Mouse (Mus musculus) CH12.LX (cell line): ENCODE data around the gene Ggact. TPM values are rescaled to one million over a fixed set of nuclear protein-coding genes. Genes with fewer than 3 reads are reported as not detected.
A peak's percentile ranks its signal among the peaks of the same experiment; 100 is the strongest.

Experiments used
- DNase-seq: peaks from one replicate; pipeline ENCODE4 v3.0.0-alpha.2; 2013; ENCODE audit errors: extremely low read depth
- H3K27ac ChIP-seq: 2 replicates; pipeline ENCODE4 v1.5.1; 2012; ENCODE audit warnings: low read depth, mild to moderate bottlenecking, control low read depth, moderate library complexity; ENCODE audit not compliant: insufficient read depth
- H3K27me3 ChIP-seq: replicated peaks from 2 replicates; pipeline ENCODE3; 2012; ENCODE audit warnings: inconsistent platforms
- H3K36me3 ChIP-seq, 2 experiments: replicated peaks in 1 of 2; 2 replicates each; pipeline versions ENCODE3 to v1.6.1; 2012; ENCODE audit warnings: inconsistent platforms in 1 of 2, low read length in 1 of 2, mild to moderate bottlenecking in 1 of 2, mixed read lengths in 1 of 2, moderate library complexity in 1 of 2; ENCODE audit not compliant: control insufficient read depth in 1 of 2, insufficient read depth in 1 of 2
- H3K4me1 ChIP-seq, 2 experiments: 2 replicates each; pipeline ENCODE4 v1.6.1; 2012; ENCODE audit warnings: inconsistent platforms in 1 of 2, moderate library complexity in 1 of 2; ENCODE audit not compliant: insufficient read depth in 2 of 2, control insufficient read depth in 1 of 2
- H3K4me2 ChIP-seq: 2 replicates; pipeline ENCODE4 v1.6.1; 2012; ENCODE audit warnings: low read depth, mild to moderate bottlenecking, control low read depth; ENCODE audit not compliant: poor library complexity, insufficient read depth, severe bottlenecking
- H3K4me3 ChIP-seq, 3 experiments: fragments of 150-350 bp in 1 of 3; sonication (generic) in 1 of 3; replicated peaks in 1 of 3; 2 replicates each; pipeline versions ENCODE3 to v1.5.1; 2011 to 2012; ENCODE audit warnings: low read depth in 2 of 3, low read length in 2 of 3, mild to moderate bottlenecking in 2 of 3, moderate library complexity in 2 of 3, control low read depth in 1 of 3, improper control_type of control experiment in 1 of 3, inconsistent platforms in 1 of 3, mixed read lengths in 1 of 3; ENCODE audit not compliant: poor library complexity in 1 of 3
- H3K79me2 ChIP-seq: replicated peaks from 2 replicates; pipeline ENCODE4 v1.6.1; 2012; ENCODE audit warnings: mild to moderate bottlenecking, moderate library complexity; ENCODE audit not compliant: control insufficient read depth, poor library complexity, insufficient read depth, severe bottlenecking; ENCODE audit errors: extremely low read depth
- H3K9ac ChIP-seq: 2 replicates; pipeline ENCODE4 v1.6.1; 2012; ENCODE audit warnings: low read depth, mild to moderate bottlenecking, control low read depth, moderate library complexity; ENCODE audit not compliant: insufficient read depth
- H3K9me3 ChIP-seq: replicated peaks from 2 replicates; pipeline ENCODE3; 2012; ENCODE audit warnings: low read length, inconsistent platforms, mixed read lengths
- BHLHE40 ChIP-seq: IDR thresholded peaks from 2 replicates; pipeline ENCODE4 v1.6.1; 2011; ENCODE audit warnings: mild to moderate bottlenecking, low read depth, low read length, improper control_type of control experiment
- CHD1 ChIP-seq: IDR thresholded peaks from 2 replicates; pipeline ENCODE4 v1.6.1; 2012; ENCODE audit warnings: low read depth, low read length, improper control_type of control experiment, inconsistent platforms
- CHD2 ChIP-seq: IDR thresholded peaks from 2 replicates; pipeline ENCODE4 v1.6.1; 2011; ENCODE audit warnings: low read length, improper control_type of control experiment
- CTCF ChIP-seq, 2 experiments: IDR thresholded peaks in 1 of 2; conservative IDR thresholded peaks in 1 of 2; 2 replicates each; pipeline ENCODE4 v1.5.1; 2011 to 2012; ENCODE audit warnings: low read depth in 2 of 2, low read length in 2 of 2, improper control_type of control experiment in 1 of 2, inconsistent platforms in 1 of 2, mild to moderate bottlenecking in 1 of 2, moderate library complexity in 1 of 2
- ELF1 ChIP-seq: IDR thresholded peaks from 2 replicates; pipeline ENCODE4 v1.6.1; 2014; ENCODE audit warnings: low read depth, mild to moderate bottlenecking, inconsistent platforms, low read length, improper control_type of control experiment
- ETS1 ChIP-seq: conservative IDR thresholded peaks from 2 replicates; pipeline ENCODE4 v1.6.1; 2012; ENCODE audit warnings: low read depth, mild to moderate bottlenecking, inconsistent platforms, low read length, improper control_type of control experiment, moderate library complexity
- HCFC1 ChIP-seq: IDR thresholded peaks from 2 replicates; pipeline ENCODE4 v1.6.1; 2012; ENCODE audit warnings: low read depth, mild to moderate bottlenecking, inconsistent platforms, low read length, improper control_type of control experiment
- IRF4 ChIP-seq: IDR thresholded peaks from 2 replicates; pipeline ENCODE4 v1.6.1; 2014; ENCODE audit warnings: low read depth, mild to moderate bottlenecking, inconsistent platforms, low read length, improper control_type of control experiment
- JUND ChIP-seq: conservative IDR thresholded peaks from 2 replicates; pipeline ENCODE4 v1.6.1; 2011; ENCODE audit warnings: low read depth, low read length, improper control_type of control experiment
- KAT2A ChIP-seq: IDR thresholded peaks from 2 replicates; pipeline ENCODE4 v1.6.1; 2012; ENCODE audit warnings: low read length, improper control_type of control experiment, inconsistent platforms; ENCODE audit not compliant: insufficient replicate concordance
- MAFK ChIP-seq: IDR thresholded peaks from 2 replicates; pipeline ENCODE4 v1.6.1; 2011; ENCODE audit warnings: low read length, improper control_type of control experiment; ENCODE audit not compliant: insufficient replicate concordance
- MAZ ChIP-seq: IDR thresholded peaks from 2 replicates; pipeline ENCODE4 v1.6.1; 2012; ENCODE audit warnings: low read depth, mild to moderate bottlenecking, inconsistent platforms, low read length, improper control_type of control experiment, moderate library complexity
- MEF2A ChIP-seq: IDR thresholded peaks from 2 replicates; pipeline ENCODE4 v1.6.1; 2014; ENCODE audit warnings: low read depth, mild to moderate bottlenecking, inconsistent platforms, low read length, improper control_type of control experiment, borderline replicate concordance
- MXI1 ChIP-seq: IDR thresholded peaks from 2 replicates; pipeline ENCODE4 v1.6.1; 2011; ENCODE audit warnings: mild to moderate bottlenecking, low read depth, low read length, improper control_type of control experiment
- MYC ChIP-seq: IDR thresholded peaks from 2 replicates; pipeline ENCODE4 v1.6.1; 2011; ENCODE audit warnings: low read depth, mild to moderate bottlenecking, improper control_type of control experiment, low read length
- NELFE ChIP-seq: IDR thresholded peaks from 2 replicates; pipeline ENCODE4 v1.6.1; 2011; ENCODE audit warnings: low read depth, low read length, improper control_type of control experiment
- NRF1 ChIP-seq: IDR thresholded peaks from 2 replicates; pipeline ENCODE4 v1.6.1; 2014; ENCODE audit warnings: low read depth, mild to moderate bottlenecking, inconsistent platforms, low read length, improper control_type of control experiment, moderate library complexity
- POLR2A ChIP-seq: IDR thresholded peaks from 2 replicates; pipeline ENCODE4 v1.6.1; 2011; ENCODE audit warnings: low read depth, mild to moderate bottlenecking, improper control_type of control experiment, low read length
- POLR2AphosphoS2 ChIP-seq: IDR thresholded peaks from 2 replicates; pipeline ENCODE4 v1.6.1; 2011; ENCODE audit warnings: low read depth, low read length, improper control_type of control experiment
- RAD21 ChIP-seq: IDR thresholded peaks from 2 replicates; pipeline ENCODE4 v1.6.1; 2011; ENCODE audit warnings: low read depth, mild to moderate bottlenecking, low read length, improper control_type of control experiment, moderate library complexity
- RCOR1 ChIP-seq: conservative IDR thresholded peaks from 2 replicates; pipeline ENCODE4 v1.6.1; 2012; ENCODE audit warnings: low read depth, mild to moderate bottlenecking, inconsistent platforms, low read length, improper control_type of control experiment
- SIN3A ChIP-seq: IDR thresholded peaks from 2 replicates; pipeline ENCODE4 v1.6.1; 2012; ENCODE audit warnings: low read length, improper control_type of control experiment, inconsistent platforms
- SMC3 ChIP-seq: IDR thresholded peaks from 2 replicates; pipeline ENCODE4 v1.6.1; 2011; ENCODE audit warnings: low read depth, low read length, improper control_type of control experiment
- TBP ChIP-seq: conservative IDR thresholded peaks from 2 replicates; pipeline ENCODE4 v1.6.1; 2011; ENCODE audit warnings: low read depth, low read length, improper control_type of control experiment
- TCF12 ChIP-seq: IDR thresholded peaks from 2 replicates; pipeline ENCODE4 v1.6.1; 2014; ENCODE audit warnings: low read depth, mild to moderate bottlenecking, inconsistent platforms, low read length, improper control_type of control experiment
- UBTF ChIP-seq: IDR thresholded peaks from 2 replicates; pipeline ENCODE4 v1.6.1; 2012; ENCODE audit warnings: low read depth, mild to moderate bottlenecking, inconsistent platforms, low read length, improper control_type of control experiment, moderate library complexity
- USF1 ChIP-seq: IDR thresholded peaks from 2 replicates; pipeline ENCODE4 v1.6.1; 2014; ENCODE audit warnings: low read depth, mild to moderate bottlenecking, inconsistent platforms, low read length, improper control_type of control experiment
- USF2 ChIP-seq: conservative IDR thresholded peaks from 2 replicates; pipeline ENCODE4 v1.6.1; 2011; ENCODE audit warnings: low read depth, low read length, improper control_type of control experiment
- ZMIZ1 ChIP-seq: IDR thresholded peaks from 2 replicates; pipeline ENCODE4 v1.6.1; 2012; ENCODE audit warnings: low read depth, mild to moderate bottlenecking, inconsistent platforms, low read length, improper control_type of control experiment
- ZNF384 ChIP-seq: IDR thresholded peaks from 2 replicates; pipeline ENCODE4 v1.6.1; 2012; ENCODE audit warnings: low read depth, low read length, improper control_type of control experiment, inconsistent platforms
- dilution Hi-C: fragments of 300-500 bp; cut with MboI; formaldehyde crosslinking; loops from 2 replicates; pipeline ENCODE4 v1.14.3; 2020; ENCODE audit warnings: low sequenced_read_pairs; ENCODE audit not compliant: extremely low pct_unique_long_range_greater_than_20kb, extremely low pct_ligation_motif_present
- in situ Hi-C: fragments of 300-500 bp; cut with MboI; formaldehyde crosslinking; loops from 3 replicates; pipeline ENCODE4 v1.14.3; 2019; ENCODE audit warnings: low sequenced_read_pairs, low pct_ligation_motif_present, low pct_unique_long_range_greater_than_20kb, mixed read lengths
- polyA plus RNA-seq: library from polyadenylated mRNA; unstranded; fragments of >175 nt; gene quantifications from 2 replicates; pipeline ENCODE4 v1.2.1, GENCODE M21; 2012; ENCODE audit warnings: low read depth; ENCODE audit not compliant: insufficient read length
- total RNA-seq, 2 experiments: library from RNA; depleted of rRNA; stranded (reverse); fragments of 300-350 nt in 1 of 2; fragments of >200 nt in 1 of 2; gene quantifications; 2 replicates each; pipeline ENCODE4 v1.2.3; 2012 to 2014

Ggact gene
- total and polyA plus RNA-seq, 3 experiments: 30.6 to 40.3 (median 31.7) TPM

DNA sequence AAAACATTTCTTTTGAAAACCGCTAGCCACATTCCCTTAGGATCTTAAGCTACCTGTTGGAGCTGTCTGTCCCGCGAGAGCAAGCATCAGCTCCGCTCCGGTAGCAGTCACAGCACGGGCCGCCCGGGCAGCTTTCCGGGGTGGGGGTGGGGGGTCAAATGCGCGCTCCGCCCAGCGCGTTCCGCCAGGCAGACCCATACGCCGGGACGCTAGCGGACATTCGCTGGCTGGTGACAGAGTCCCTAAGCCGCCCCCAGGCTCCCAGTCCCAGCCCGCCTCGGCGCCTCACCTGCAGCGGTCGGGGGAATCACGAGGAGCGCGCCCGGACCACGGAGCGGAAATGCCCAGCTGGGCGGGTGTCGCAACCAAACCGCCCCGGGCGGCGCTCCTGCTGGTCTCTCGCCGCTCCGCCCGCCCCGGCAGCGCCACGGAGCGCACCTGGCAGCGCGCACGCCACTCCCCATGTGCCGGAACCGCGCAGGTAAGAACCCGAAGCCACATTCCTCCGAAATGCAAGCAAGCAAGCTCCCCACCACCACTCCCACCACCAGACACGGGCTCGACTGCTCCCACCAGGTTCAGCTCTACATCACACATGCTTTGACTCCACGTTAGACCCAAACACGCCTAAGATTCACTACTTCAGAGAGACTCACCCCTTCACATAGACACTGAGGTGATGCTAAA is 602 bp downstream of the Ggact start (continued):
- 0 out of 2 replicates have a peak, but pooled peaks have one; percentile 36 for TF ChIP-seq NELFE
- TF ChIP-seq CHD2: peak; percentile 88
- TF ChIP-seq POLR2A: peak; percentile 66; the same call in 1 of the 2 replicates
- peak; percentile 66 for TF ChIP-seq ZMIZ1
- TF ChIP-seq MEF2A: peak; percentile 10; the same call in 1 of the 2 replicates
- peak; percentile 91 for TF ChIP-seq MXI1
- TF ChIP-seq RCOR1: no peak
- TF ChIP-seq USF1: no peak; the same call in 1 of the 2 replicates

DNA sequence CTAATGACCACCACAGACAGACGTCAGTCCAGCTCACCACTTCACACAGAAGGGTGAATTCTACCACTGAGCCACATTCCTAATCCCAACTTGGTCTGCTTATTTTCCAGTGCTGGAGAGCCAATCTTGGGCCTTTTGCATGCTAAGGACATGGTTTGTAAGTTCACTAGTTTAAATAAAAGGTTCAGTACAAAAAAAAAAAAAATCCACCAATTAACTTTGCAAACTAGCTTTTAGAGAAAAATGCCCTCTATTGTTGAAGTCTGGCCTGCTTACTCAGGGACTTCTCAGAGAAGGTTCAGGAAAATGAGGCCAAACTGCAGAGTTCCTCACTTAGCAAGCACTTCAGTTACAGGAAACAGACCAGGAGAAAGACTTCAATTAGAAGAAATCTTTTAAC is 1.4 kb downstream of the Ggact start:
- Histone ChIP-seq H3K4me3 (peak overlapping the region; percentile 72 to 95 (median 81)), H3K9ac (peak overlapping the region; percentile 83), H3K4me1 (peaks cover 7 to 31% of the 10 kb centered on the region in 2 experiments; a peak in 2 of 4 replicates), H3K79me2 (peaks cover 14% of the 10 kb centered on the region), H3K4me2 (peak overlapping the region; percentile 97), H3K36me3 (peaks cover 0 to 21% of the 10 kb centered on the region in 2 experiments), H3K27me3 (no peaks in the 10 kb centered on the region), H3K9me3 (no peaks in the 10 kb centered on the region), H3K27ac (no peak overlapping the region)
- DNase-seq: no peak
- in situ Hi-C loops: no loop called here
- no peak for TF ChIP-seq CTCF (conservative IDR thresholded peaks at IDR 0.05 in 1 of 2, IDR thresholded peaks at IDR 0.05 in 1 of 2; ENCODE audit: low read depth in 2 of 2, low read length in 2 of 2)
- TF ChIP-seq RAD21: no peak
- no peak for TF ChIP-seq NELFE
- no peak for TF ChIP-seq ZMIZ1
- no peak for TF ChIP-seq SIN3A
- no peak for TF ChIP-seq NRF1
- peak; percentile 84 for TF ChIP-seq ZNF384
- no peak for TF ChIP-seq TCF12
- peak; percentile 24; the same call in 1 of the 2 replicates for TF ChIP-seq MYC
- dilution Hi-C loops: no loop called here

DNA sequence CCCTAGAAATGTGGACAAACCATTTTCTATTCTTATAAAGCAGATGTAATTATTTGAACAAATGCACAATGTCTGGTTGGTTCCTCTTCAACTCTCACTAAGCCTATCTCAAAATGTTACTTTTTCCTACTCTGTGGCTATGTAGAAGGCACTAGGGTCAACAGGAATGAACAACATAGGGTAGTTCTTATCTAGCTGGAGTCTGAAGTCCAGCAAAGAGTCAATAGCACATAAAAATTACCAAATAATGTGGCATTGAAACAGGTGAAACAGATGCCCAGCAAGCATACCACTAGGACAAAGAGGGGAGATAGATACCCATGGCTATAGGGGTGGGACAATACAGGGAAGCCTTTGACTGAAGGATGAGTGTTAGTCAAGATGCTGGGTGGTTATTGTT is 2.3 kb downstream of the Ggact start:
- H3K4me3 ChIP-seq: no peak overlapping the region
- no peak overlapping the region for H3K9ac ChIP-seq
- dilution Hi-C loops (no loop called here), in situ Hi-C loops (no loop called here)
- no peaks in the 10 kb centered on the region for H3K27me3 ChIP-seq
- peaks cover 7 to 24% of the 10 kb centered on the region in 2 experiments; a peak in 2 of 4 replicates for H3K4me1 ChIP-seq
- DNase-seq: no peak
- no peak overlapping the region for H3K27ac ChIP-seq
- peaks cover 0 to 22% of the 10 kb centered on the region in 2 experiments for H3K36me3 ChIP-seq
- H3K9me3 ChIP-seq: no peaks in the 10 kb centered on the region
- H3K79me2 ChIP-seq: peaks cover 14% of the 10 kb centered on the region
- H3K4me2 ChIP-seq: peak overlapping the region; percentile 97; the same call in 1 of the 2 replicates
- no peak for TF ChIP-seq MAFK
- TF ChIP-seq USF2: no peak
- TF ChIP-seq BHLHE40: no peak
- no peak for TF ChIP-seq TBP
- no peak for TF ChIP-seq SIN3A
- no peak for TF ChIP-seq CHD1
- no peak for TF ChIP-seq ZNF384
- no peak for TF ChIP-seq UBTF
- no peak for TF ChIP-seq JUND
- TF ChIP-seq ETS1: no peak
- TF ChIP-seq SMC3: no peak
- TF ChIP-seq IRF4: no peak
- TF ChIP-seq RCOR1: no peak
- TF ChIP-seq POLR2AphosphoS2: no peak
- no peak for TF ChIP-seq MAZ
- TF ChIP-seq KAT2A: no peak
- TF ChIP-seq HCFC1: no peak
- no peak for TF ChIP-seq ELF1
